Mouse (Mus musculus) cerebellum, postnatal 4 days (tissue): ENCODE data around the gene Snrk.

Source experiments
- DNase-seq, 2 experiments: peaks; one replicate each; pipeline ENCODE4 v3.0.0; 2022; ENCODE audit warnings: low spot score in 2 of 2, mixed read lengths in 1 of 2

The Snrk gene

DNA sequence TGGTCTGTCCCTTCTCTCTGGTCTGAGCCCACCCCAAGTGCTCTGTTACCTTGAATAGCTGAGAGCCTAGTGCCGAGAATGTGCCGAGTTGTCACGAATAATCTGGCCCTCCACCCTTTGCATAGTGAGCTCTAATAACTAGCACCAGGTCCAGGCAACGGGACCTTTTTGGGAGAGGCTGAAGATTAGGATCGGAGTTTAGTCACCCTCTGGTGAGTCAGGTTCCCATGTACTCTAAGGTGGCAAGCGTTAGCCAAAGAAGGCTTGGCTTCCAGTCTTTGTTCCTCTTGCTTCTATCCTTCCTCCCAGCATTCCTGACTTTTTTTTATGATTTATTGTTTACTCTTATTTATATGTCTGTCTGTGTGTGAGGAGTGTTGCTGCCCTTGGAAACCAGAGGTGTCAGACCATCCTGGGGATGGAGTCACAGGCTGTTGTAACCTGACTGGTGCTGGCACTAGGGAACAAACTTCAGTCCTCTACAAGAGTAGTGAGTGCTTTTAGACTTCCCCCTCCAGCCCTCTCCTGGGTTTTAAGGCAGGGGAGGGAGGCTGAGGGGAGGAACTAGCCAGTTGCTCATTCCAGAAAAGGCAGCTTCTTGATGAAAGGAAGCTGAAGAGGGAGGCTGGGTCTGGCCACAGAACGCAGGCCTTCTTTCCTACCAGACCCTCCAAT lies 9.2 kb upstream of the Snrk start:
- no peak for DNase-seq

DNA sequence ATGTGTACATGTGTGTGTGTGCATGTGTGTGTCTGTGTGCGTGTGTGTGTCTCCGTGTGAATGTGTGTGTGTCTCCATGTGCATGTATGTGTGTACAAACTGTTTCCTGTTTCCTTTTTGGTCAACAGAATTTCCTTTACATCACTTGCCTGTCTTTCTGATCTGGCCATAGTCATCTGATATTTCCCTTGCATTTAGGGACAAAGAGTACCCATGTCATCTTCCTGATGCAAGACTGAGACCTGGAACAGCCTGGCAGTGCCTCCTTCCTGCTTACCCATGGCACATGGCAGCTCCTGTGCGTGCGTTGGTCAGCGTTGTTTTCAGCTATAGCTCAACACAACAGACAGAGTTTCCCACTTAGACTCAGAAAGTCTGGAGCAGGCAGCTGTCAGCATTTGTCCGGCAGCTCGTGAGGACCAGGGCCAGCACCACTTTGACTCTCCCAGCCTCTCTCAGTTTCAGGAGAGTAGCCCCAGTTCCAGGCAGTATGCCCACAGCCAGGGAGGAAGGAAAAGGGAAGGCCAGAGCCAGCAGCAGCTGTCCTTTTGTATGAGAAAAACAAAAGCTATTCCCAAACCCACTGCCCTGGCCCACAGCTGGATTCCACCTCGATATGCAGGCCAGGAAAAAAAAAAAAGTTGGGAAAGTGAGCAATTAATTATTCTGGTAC lies 7.4 kb upstream of the Snrk start:
- peak in 1 of 2 experiments; percentile 13 for DNase-seq

DNA sequence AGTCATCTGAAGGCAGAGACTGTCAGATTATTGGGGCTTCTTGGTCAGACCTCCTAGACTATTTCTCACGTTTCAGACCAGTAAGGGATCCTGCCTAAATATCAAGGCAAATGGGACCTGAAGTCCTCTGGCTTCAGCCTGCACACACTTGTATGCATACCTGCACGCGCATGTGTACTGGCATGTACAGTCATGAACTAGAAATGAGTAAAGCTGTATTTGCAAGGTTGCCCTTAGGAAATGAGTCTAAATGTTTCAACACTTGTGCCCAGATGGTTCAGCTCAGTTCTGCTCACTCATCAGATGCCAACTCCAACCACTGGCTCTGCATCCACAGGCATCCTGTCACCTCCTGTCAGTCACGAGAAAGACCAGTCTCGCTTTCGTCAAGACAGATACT lies 6.6 kb upstream of the Snrk start:
- DNase-seq, result no peak

DNA sequence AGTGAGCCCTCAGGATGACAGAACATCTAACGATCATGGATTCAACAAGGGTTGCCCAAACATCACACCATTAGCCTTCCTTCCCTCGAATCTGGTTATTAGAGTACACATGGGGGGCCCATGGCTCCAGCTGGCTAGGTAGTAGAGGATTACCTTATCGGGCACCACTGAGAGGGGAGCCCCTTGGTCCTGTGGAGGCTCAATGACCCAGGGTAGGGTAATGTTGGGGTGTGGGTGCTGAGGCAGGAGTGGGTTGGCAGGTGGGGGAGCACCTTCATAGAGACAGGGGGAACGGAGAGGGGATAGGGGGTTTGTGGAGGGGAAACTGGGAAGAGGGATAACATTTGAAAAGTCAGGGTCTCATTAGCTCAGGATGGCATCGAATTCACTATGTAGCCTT lies 6.1 kb upstream of the Snrk start:
- no peak for DNase-seq

DNA sequence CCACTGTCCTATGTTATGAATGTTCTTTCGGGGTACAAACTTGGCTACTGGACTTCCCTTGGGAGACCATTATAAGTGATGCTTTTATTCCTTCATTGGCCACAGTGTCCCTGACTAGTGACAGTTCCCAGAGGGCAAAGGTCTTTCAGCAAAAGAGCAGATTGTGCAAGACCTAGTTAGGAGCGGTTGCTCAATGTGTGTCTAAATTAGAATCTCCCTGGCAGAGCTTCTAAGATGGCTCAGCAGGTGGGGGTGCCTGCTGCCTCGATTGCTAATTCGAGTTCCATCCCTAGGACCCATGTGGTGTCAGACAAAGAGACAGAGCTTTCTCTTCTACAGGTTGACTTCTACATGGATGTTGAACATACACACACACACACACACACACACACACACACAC lies 1.5 kb upstream of the Snrk start:
- no peak for DNase-seq

DNA sequence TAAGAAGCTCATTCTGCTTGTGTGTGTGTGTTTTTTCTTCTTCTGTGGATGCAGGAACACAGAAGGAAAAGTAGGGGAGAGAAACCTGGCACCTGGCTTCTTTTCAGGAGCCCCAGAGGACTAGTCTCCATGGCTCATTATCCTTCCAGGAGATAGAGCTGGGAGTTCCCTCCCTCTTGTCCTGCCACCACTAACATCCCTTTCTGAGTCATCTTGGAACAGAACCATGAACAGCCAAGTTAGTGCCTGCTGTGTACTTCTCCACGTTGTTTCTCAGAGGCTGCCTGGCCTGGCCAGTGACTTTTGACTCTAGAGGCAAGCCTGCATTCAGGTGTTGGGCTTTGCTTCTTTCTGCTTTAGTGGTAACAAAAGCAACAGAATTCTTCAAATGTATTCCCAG lies 707 bp upstream of the Snrk start:
- no peak for DNase-seq

DNA sequence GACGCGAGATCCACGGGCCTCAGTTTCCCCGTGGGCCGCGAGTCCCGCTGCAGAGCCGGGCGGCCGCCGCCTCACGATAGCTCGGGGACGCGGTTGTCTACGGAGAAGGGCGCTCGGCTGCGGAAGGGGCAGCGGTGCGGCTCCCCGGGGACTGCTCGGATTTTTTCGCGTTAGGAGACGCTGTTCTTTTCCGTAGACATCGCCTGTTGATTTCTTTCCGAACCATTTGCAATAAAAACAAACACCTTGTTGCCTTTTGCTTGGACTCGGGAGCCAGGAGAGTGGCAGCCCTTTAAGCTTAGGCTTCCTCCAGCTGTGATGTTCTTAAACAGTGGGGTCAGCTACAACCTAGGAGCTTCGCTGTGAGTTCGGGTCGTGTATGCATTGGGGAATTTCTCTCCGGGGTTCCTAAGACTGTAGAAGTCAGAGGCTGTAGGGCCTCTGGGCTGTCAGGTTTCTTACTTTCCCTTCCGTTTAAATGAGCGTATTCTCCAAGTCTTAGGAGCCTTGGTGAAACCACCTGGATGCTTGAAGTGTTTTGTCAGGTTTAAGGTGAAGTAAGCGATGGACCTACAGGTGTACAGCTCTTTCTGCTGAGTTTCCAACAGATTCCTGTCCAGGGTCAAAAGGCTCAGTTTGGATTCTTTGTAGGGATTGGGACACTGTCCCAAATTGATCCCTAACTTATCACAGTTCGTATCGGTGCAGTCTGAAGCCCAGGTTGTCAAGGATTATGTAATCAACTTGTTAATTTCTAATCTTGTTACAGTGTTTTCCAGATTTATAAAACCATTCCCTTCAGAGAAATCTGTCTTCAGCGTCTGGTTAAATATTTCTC lies 845 bp downstream of the Snrk start:
- DNase-seq, result peak in 1 of 2 experiments; percentile 33

DNA sequence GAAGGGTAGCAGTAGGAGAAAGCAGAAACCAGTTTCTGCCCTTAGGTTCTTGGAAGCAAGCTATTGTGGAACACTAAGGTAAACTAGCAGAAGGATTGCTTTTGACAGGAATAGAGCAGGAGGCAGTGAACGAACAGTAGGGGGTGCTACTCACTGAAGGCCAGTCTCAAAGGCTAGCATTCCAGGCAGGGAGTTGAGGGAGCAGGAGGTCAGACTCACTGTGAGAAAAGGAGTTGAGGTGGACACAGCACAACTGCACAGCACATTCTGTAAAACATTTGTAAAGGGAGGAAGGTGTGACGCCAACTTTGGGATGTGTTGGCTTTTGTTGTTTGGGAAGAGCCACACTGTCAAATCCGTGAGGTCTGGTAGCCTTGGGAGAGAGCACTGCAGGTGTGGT lies 3.0 kb downstream of the Snrk start:
- DNase-seq, result peak in 1 of 2 experiments; percentile 10

DNA sequence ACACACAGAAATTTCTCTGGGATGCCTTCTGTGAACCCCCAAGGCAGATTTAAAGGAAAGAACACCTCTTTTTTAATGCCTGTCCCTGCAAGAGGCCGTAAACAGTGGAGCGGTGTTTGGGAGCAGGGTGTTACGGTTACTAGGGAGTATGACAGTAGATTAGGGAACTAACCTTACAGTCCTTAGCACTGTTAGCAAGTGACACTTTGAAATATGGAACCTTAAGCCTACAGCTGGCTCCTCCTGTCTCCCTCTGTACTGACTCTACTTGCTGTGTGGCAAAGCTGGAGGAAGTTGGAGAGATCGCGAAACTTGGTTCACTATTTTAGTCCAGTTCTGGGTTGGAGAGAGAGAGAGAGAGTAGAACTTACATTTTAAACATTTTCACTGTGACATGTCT lies 5.0 kb downstream of the Snrk start:
- DNase-seq, result peak in 1 of 2 experiments; percentile 0

DNA sequence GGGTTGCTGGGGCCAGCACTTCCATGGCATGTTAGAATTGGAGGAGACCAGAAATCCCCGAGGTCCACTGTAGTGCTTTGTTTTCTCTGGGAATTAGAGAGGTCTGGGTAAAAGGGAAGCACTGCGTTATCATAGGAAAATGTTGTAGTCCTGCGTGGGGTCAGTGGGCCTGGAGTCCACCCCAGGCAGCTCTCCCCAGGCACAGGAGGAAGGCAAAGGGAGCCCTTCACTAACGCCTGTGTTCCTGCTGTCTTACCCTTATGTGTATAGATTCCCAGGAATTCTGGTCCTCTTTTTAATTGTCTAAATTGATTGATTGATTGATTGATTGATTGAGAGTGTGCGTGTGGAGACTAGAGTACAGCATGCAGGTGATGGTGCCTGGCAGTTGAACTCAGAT lies 6.1 kb downstream of the Snrk start:
- no peak for DNase-seq

DNA sequence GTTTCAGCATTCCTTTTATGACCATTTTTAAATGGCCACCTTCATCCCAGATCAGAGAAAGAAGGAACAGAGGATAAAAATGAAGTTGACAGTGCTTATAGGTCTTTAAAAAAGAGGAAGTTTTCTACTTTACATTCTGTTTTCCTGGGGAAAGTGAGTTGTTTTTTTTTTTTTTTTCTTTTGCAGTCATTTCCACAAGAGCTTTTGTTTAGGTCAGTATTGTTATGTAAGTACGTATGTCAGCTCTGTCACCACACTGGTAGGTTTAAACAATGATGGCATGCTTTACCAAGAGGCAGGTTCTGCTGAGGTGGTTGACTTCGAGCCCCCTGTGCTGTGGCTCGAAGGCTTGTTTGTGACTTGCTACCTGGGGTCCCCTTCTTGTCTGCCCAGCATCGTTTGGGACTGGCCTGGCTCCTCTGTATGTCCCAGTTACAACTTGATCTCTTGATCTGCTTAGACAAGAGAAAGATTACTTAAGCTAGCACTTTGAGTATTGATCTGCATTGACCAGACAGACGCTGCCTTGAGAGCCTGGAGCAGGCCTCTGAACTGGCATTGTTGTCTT lies 8.7 kb downstream of the Snrk start:
- no peak for DNase-seq

DNA sequence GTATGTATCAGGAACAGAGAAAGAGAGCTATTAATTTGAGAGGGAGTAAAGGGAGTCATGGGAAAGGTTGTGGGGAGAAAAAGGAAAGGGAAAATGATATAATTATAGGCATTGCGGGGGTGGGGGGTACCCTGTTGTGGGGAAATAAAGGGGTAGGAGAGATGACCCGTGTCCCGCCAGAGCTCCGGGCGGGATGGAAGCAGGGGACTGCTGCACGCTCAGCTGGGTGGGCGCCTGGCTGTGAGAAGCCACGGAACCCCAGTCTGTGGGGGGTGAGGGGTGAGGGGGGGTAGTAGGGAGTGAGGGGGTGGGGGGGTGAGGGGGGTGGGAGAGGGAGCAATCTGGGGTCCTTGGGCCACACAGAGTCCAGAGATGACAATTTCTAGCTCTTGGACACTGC lies 9.7 kb downstream of the Snrk start:
- no peak for DNase-seq

DNA sequence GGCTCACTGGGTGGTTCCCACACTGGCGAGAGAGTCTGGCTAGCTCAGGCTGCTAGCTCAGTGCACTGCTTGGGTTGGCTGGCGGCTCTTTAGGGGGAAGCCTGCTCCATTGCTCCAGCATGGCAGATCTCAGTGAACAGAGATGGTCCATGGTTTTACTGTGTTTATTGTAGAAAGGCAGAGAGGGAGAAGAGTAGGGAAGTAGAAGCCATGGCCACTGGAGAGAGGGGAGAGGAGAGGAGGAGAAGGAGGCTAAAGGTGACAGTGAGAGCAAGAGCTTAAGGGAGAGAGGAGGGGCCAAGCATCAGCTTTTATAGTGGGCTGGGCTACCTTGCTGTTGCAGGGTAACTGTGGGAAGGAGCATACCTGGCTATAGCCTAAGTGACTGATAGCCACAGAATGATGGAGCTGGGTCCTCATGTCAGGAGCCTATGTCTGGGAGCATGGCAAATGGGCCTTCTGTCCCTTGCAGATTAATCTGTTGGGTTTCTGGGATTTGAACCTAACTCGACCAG lies 10.3 kb downstream of the Snrk start:
- no peak for DNase-seq

DNA sequence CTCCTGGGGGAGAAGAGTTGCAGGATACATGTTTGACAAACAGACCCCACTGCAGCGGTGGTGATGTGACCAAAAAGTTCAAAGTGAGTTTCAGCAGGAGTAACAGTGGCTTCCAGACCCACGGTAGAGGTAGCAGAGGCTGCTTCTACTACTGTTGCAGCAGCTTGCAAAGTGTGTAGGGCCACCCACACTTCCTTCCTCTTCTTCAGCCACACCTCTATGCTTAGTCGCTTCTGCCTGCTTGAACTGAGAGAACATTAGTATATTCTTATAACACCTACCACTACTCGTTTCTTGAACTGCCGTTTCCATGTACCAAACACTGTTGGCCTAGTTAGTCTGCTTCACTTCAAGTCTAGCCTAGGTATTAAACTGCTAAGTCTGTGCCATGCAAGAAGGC lies 11.6 kb downstream of the Snrk start:
- DNase-seq, result no peak

DNA sequence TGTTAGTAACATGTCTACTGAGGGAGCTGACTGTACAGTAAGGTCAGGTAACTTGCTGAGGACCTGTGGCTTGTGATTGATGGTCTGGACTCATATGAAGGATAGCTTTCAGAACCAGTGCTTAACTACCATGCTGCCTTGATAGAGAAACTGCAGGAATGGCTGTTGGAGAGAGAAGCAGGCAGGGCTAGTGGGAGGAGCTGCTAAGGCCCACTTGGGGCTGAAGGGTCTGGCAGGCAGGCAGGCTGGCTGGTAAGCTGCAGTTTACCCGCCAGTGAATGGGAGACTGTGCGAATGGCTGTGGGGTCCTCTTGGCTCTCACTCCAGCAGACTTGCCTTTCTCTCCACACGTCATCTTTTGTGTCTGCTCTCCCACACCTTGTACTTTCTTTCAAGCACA lies 13.6 kb downstream of the Snrk start:
- DNase-seq, result no peak

DNA sequence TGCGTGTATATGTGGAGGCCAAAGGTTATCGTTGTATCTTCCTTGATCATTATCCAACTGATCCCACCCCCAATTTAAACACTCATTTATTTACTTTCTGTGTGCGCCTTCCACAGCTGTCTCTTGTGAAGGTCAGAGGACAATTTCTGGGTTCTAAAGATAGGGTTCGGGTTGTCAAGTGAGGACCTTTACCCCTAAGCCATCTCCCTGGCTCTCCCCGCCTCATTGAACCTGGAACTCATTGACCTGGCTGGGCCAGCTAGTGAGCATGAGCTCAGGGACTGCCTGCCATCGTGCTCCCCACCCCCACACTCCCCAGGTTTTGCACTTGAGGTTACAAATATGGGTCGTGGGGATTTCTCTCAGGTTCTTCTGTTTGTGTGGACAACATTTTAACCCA lies 15.1 kb downstream of the Snrk start:
- no peak for DNase-seq

DNA sequence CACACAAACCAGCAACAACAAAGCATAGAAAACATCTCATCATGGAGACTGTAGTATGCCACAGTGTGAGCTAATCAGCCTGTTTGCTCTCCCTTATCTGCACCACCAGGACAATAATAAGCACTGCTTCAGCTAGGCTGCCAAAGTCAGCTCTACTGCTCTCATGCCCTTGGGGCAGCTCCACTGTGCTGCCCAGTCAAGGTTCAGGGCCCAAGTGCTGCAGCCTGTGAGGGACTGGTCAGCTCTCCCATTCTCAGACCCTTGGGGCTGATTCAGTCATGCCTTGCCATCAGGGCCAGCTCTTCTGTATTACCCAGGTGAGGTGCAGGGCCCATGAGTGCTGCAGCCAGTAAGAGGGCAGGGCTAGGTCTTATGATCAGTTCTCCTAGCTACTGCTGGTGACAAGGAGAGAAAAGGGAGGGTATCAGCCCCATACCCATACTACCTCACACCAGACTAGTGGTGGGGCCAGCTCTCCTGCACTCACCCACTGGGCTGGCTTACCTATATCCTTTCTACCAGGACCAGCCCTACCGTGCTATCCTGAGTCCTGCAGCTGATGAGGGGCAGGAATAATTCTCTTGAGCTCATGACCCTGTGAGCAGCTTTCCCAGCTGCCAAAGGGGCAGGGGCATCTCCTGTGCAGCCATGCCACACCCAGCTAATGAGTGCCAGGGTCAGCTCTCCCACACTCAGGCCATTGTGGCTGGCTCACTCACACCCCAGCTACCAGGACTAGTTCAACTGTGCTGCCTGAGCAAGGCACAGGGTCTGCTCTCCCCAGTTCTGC lies 18.2 kb downstream of the Snrk start:
- DNase-seq, result no peak

DNA sequence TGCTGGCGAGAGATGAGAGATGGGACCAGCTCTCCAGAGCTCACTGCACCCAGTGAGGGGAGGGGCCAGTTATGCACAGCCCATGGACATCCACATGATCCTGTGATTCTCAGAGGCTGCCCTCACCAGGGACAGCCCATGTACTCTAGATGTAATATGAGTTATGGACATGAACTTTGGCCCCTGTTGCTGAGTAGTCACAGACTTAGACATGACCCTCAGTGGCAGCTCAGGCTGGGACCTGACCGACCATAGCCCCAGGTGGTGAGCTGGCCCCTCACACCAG lies 18.8 kb downstream of the Snrk start:
- DNase-seq, result no peak

DNA sequence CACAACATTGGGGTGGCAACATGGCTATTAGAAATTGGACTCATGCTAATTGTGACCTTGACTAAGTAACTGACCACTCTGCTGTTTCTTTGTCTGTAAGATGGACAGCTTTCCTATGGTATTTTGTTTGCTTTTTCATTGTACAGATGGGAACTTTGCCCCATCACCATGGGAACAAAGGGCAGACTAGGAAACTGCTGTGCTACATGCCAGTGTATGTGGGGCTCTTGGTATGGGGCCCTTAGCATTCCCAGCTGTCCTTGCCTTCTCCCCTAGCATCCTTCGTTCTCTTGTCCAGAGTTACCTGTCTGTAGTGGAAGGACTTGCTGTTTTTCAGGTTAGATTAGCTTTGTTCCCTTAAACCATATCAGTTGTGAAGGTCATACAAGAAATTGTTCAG lies 20.9 kb downstream of the Snrk start:
- no peak for DNase-seq

DNA sequence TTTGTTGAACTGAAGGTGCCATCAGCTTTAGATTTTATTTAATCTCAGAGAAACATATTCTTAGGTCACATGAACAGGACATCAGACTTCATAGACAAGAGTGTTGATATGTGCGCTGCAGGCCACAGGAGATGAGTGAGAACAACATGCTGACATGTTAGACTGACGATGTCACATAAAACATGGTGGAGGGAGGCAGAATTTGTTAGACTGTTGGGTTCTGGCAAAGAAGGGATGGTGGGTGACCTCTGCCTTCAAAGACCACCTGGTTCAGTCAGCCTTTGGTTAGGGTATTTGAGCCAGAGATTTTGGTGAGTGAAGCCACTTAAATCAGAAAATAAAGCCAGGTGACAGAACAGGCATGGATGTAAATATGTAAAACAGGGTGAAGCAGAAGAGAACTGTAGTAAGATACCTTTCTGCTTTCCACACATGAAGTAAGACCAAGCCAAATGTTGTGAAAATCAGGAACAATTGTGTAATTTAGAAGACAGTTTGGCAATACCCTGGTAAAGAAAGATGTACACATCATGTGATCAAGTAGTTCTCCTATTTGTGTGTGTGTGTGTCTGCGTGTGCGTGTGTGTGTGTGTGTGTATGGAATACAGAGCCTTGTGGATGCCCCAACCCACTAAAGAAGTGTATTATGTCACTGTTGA lies 21.4 kb downstream of the Snrk start:
- DNase-seq, result no peak

DNA sequence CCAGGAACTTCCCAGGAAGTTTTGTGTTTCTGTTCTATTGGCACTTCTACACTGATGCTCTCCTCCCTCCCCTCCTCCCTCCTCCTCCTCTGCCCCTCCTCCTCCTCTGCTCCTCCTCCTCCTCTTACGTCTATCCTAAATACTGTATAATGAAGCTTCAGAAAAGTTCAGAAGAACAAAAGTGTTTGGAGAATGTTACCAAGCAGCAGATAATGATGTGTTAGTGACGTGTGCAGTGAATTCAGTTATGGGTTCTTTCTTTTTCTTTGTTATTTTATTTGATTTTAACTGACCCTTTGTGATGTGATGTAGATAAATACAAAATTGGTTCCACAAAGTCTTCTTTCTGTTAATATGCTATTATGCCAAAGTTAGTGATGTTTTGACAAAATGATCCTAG lies 22.2 kb downstream of the Snrk start:
- DNase-seq, result no peak
